Mouse (Mus musculus): ENCODE measurements around the gene Tnr. TPM values are rescaled to one million over a fixed set of nuclear protein-coding genes. Genes with fewer than 3 reads are reported as not detected.

Gene Tnr
- polyA plus RNA-seq, 1 experiment = 0.03 TPM

DNA sequence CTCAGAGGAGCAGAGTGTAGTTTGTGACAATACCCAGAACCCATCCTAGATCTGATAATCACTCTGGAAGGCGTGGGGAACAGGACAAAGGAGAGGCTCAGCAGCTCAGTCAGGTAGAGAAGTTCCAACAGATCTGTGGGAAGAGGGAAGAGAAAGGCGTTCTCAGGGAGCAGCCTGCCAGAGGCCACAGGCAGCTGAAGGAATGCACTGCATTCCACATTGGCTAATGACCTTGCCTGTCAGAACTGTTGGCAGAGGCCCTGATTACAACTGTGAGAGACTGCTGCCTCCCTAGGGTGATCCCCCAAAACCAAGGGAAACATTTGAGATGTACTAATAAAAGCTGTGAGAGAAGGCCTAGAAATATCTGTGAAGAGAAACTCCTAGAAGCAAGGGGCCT, 454.2 kb downstream of the Tnr start:
- Histone ChIP-seq H3K27me3 (replicated peaks; ENCODE audit: control insufficient read depth, insufficient read depth, low read length) (no peaks in the 10 kb centered on the region), H3K4me3 (ENCODE audit: insufficient read depth, low read depth, low read length) (no peak overlapping the region), H3K36me3 (ENCODE audit: control insufficient read depth, insufficient read depth, low read length) (no peaks in the 10 kb centered on the region), H3K4me1 (ENCODE audit: control insufficient read depth, insufficient read depth, low read length) (no peaks in the 10 kb centered on the region), H3K27ac (ENCODE audit: insufficient read depth, low read depth, low read length) (no peak overlapping the region)
- no peak for TF ChIP-seq CTCF (conservative IDR thresholded peaks at IDR 0.05; ENCODE audit: insufficient read depth, insufficient read length, low read depth, low read length)
- no peak for TF ChIP-seq POLR2A (IDR thresholded peaks at IDR 0.05; ENCODE audit: low read depth, low read length)
- DNase-seq = peak; percentile 38
- WGBS = 46% methylated on average over 2 of the region's 2 CpGs

- TF ChIP-seq CTCF (conservative IDR thresholded peaks at IDR 0.05; ENCODE audit: insufficient read depth, insufficient read length, low read depth, low read length) = no peak
- TF ChIP-seq POLR2A (IDR thresholded peaks at IDR 0.05; ENCODE audit: low read depth, low read length) = no peak
- Histone ChIP-seq H3K4me3 (ENCODE audit: insufficient read depth, low read depth, low read length) (no peak overlapping the region), H3K27me3 (replicated peaks; ENCODE audit: control insufficient read depth, insufficient read depth, low read length) (no peaks in the 10 kb centered on the region), H3K4me1 (ENCODE audit: control insufficient read depth, insufficient read depth, low read length) (no peaks in the 10 kb centered on the region), H3K36me3 (ENCODE audit: control insufficient read depth, insufficient read depth, low read length) (no peaks in the 10 kb centered on the region), H3K27ac (ENCODE audit: insufficient read depth, low read depth, low read length) (no peak overlapping the region)
- 73% methylated on average over 2 of the region's 2 CpGs for WGBS
- DNase-seq = peak; percentile 50
Measured at GRCm38 (mm10) chr1:159979096-159979495, 455.5 kb downstream of the Tnr start.

- Histone ChIP-seq H3K27me3 (replicated peaks; ENCODE audit: control insufficient read depth, insufficient read depth, low read length) (no peaks in the 10 kb centered on the region), H3K27ac (ENCODE audit: insufficient read depth, low read depth, low read length) (no peak overlapping the region), H3K4me1 (ENCODE audit: control insufficient read depth, insufficient read depth, low read length) (no peaks in the 10 kb centered on the region), H3K36me3 (ENCODE audit: control insufficient read depth, insufficient read depth, low read length) (no peaks in the 10 kb centered on the region), H3K4me3 (ENCODE audit: insufficient read depth, low read depth, low read length) (no peak overlapping the region)
- WGBS = 57% methylated on average over 1 of the region's 1 CpGs
- DNase-seq = peak; percentile 42
- TF ChIP-seq POLR2A (IDR thresholded peaks at IDR 0.05; ENCODE audit: low read depth, low read length) = no peak
- TF ChIP-seq CTCF (conservative IDR thresholded peaks at IDR 0.05; ENCODE audit: insufficient read depth, insufficient read length, low read depth, low read length) = no peak
Measured at GRCm38 (mm10) chr1:159980355-159980754, 456.8 kb downstream of the Tnr start.
